Mouse (Mus musculus) C2C12 (cell line): ENCODE measurements at regions not wholly inside any gene's neighbourhood (a gene's known extent, or its start where the extent isn't known, plus 50 kb on each side); places are given as distances from the start of the nearest gene placed in this dataset.

Experiments
- H3K27me3 ChIP-seq: one replicate; pipeline ENCODE4 v1.6.1; 2011; ENCODE audit not compliant: control insufficient read depth, insufficient read depth, insufficient read length
- H3K36me3 ChIP-seq: one replicate; pipeline ENCODE4 v1.6.1; 2011; ENCODE audit not compliant: control insufficient read depth, insufficient read depth
- H3K4me3 ChIP-seq: one replicate; pipeline ENCODE4 v1.5.1; 2011; ENCODE audit warnings: mild to moderate bottlenecking, control low read depth; ENCODE audit not compliant: poor library complexity, insufficient read depth, severe bottlenecking
- H3K79me2 ChIP-seq: one replicate; pipeline ENCODE4 v1.6.1; 2011; ENCODE audit not compliant: control insufficient read depth, insufficient read depth
- H3K79me3 ChIP-seq: one replicate; pipeline ENCODE4 v1.6.1; 2011; ENCODE audit warnings: low read depth, control low read depth
- H3ac ChIP-seq: one replicate; pipeline ENCODE3; 2011; ENCODE audit warnings: low read depth; ENCODE audit not compliant: control insufficient read depth, insufficient read length
- CEBPB ChIP-seq: IDR thresholded peaks from one replicate; pipeline ENCODE4 v1.6.1; 2011; ENCODE audit warnings: low read depth, mild to moderate bottlenecking, control low read depth, moderate library complexity
- CTCF ChIP-seq: IDR thresholded peaks from one replicate; pipeline ENCODE4 v1.5.1; 2011; ENCODE audit not compliant: control insufficient read depth, insufficient read depth, insufficient read length
- FOSL1 ChIP-seq: IDR thresholded peaks from one replicate; pipeline ENCODE4 v1.8.0; 2011; ENCODE audit warnings: mild to moderate bottlenecking, low read length; ENCODE audit not compliant: poor library complexity, insufficient read depth, severe bottlenecking
- MAX ChIP-seq: IDR thresholded peaks from one replicate; pipeline ENCODE4 v1.6.1; 2011; ENCODE audit warnings: mild to moderate bottlenecking, control low read depth
- MYOD1 ChIP-seq: IDR thresholded peaks from one replicate; pipeline ENCODE4 v1.6.1; 2011; ENCODE audit warnings: low read depth; ENCODE audit not compliant: control insufficient read depth, insufficient read length
- MYOG ChIP-seq: IDR thresholded peaks from one replicate; pipeline ENCODE4 v1.6.1; 2011; ENCODE audit not compliant: control insufficient read depth, insufficient read length; ENCODE audit errors: extremely low read depth
- USF1 ChIP-seq: IDR thresholded peaks from one replicate; pipeline ENCODE4 v1.6.1; 2011; ENCODE audit warnings: low read depth, mild to moderate bottlenecking, control low read depth, moderate library complexity

DNA sequence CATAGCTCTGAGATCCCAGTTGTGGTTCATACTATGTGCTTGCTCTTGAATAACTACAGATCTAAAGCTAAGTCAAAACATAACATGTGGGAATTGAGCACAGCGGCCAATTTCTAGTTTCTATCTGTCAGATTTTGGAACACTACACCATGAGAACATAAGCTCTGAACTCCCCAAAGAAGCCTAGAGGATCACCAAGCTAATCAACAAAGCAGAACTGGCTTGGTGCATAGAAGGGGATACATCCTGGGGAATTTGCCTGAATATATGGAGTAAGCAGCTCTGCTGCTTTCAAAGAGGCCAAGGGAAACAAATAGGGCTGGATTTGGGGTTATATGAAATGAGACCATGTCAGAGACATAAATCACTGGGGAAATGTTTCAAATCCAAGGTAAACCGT lies 105.9 kb upstream of the Igf1 start:
- H3ac ChIP-seq, result no peak overlapping the region
- no peak overlapping the region for H3K4me3 ChIP-seq
- no peaks in the 10 kb centered on the region for H3K79me2 ChIP-seq
- no peaks in the 10 kb centered on the region for H3K36me3 ChIP-seq
- no peak for TF ChIP-seq FOSL1
- no peak for TF ChIP-seq USF1
- no peak for TF ChIP-seq CEBPB
- no peak for TF ChIP-seq MYOG
- TF ChIP-seq MAX, result no peak
- TF ChIP-seq CTCF, result no peak
- TF ChIP-seq MYOD1, result no peak
- no peaks in the 10 kb centered on the region for H3K27me3 ChIP-seq
- no peaks in the 10 kb centered on the region for H3K79me3 ChIP-seq

DNA sequence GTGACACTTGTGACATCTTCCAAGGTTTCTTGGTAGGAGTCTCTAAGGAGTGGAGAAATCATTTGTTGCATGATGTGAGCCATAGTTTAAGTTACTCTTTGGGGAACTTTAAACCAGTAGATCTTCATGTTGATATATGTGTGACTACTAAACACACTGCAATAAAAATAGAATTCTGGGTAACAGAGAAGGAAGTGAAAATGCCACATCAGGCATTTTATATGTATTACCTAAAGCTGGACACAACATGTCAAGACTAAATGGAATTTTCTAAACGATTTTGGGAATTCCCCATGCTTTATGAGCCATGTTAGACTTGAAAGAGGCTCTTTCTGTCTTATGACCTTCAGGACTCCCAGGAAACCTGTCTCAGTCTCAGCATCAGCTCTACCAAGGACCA lies 104.6 kb upstream of the Igf1 start:
- Histone ChIP-seq H3K27me3 (no peaks in the 10 kb centered on the region), H3K79me2 (no peaks in the 10 kb centered on the region), H3ac (no peak overlapping the region), H3K4me3 (no peak overlapping the region), H3K36me3 (no peaks in the 10 kb centered on the region), H3K79me3 (no peaks in the 10 kb centered on the region)
- TF ChIP-seq MYOG, result no peak
- TF ChIP-seq USF1, result no peak
- no peak for TF ChIP-seq MYOD1

DNA sequence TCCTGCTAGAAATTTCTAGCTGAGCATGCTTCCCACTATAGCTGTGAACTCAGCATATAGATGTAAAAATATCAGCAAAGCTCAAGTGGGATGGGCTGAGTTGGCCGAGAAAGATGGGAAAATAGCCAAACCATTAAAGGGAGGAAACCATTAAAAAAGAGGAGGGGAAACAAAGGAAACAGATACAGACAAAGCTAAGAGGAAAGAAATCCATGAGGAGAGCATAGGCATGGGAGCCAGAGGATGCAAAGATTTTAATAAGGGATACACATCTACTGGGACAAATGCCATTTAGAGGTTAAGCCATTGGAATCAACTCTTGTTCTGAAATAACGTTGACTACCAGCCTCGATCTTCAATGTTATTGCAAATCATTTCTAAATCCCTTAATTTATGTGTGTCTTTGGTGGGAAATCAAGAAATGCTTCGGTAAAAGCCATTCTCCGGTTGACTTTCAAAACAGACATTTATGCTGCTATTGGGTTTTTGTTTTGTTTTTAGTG lies 96.5 kb upstream of the Igf1 start:
- Histone ChIP-seq H3K79me3 (no peaks in the 10 kb centered on the region), H3ac (no peak overlapping the region), H3K36me3 (no peaks in the 10 kb centered on the region), H3K79me2 (no peaks in the 10 kb centered on the region), H3K27me3 (no peaks in the 10 kb centered on the region), H3K4me3 (no peak overlapping the region)
- TF ChIP-seq CTCF, result no peak
- no peak for TF ChIP-seq MYOD1
- TF ChIP-seq CEBPB, result no peak
- TF ChIP-seq USF1, result no peak
- TF ChIP-seq MAX, result no peak
- TF ChIP-seq FOSL1, result no peak
- no peak for TF ChIP-seq MYOG

DNA sequence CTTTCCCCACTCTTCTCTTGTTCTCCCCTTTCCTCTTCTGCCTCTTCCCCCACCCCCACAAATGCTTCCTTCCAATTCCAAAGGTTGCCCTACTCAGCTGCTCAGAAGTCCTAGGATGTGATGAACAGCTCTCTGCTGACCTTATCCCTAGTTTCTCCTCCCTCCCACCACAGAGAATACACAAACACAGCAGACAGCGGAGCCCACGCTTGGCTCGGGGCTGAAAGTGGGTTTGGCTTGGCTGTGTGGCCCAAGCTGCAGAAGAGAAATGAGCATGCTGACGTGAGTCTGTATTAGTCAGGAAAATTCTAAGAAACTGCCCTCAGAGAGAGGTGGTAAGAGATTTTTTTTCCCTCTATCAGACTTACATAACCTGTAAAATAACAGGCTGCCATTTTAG lies 70.5 kb upstream of the Igf1 start:
- TF ChIP-seq CEBPB, result no peak
- TF ChIP-seq MYOD1, result no peak
- no peak for TF ChIP-seq MAX
- no peak for TF ChIP-seq FOSL1
- TF ChIP-seq MYOG, result no peak
- TF ChIP-seq CTCF, result no peak

GRCm38 (mm10) chr10:87792346-87792745 lies 65.7 kb upstream of the Igf1 start:
- Histone ChIP-seq H3K79me2 (no peaks in the 10 kb centered on the region), H3K36me3 (no peaks in the 10 kb centered on the region), H3K27me3 (no peaks in the 10 kb centered on the region), H3K79me3 (no peaks in the 10 kb centered on the region), H3K4me3 (no peak overlapping the region), H3ac (no peak overlapping the region)
- TF ChIP-seq CEBPB (no peak), MYOG (no peak), MAX (no peak)

More for the DNA sequence above, 70.5 kb upstream of the Igf1 start:
- no peaks in the 10 kb centered on the region for H3K79me2 ChIP-seq
- H3K79me3 ChIP-seq, result no peaks in the 10 kb centered on the region
- H3ac ChIP-seq, result no peak overlapping the region
- H3K27me3 ChIP-seq, result no peaks in the 10 kb centered on the region
- no peak overlapping the region for H3K4me3 ChIP-seq
- H3K36me3 ChIP-seq, result no peaks in the 10 kb centered on the region

DNA sequence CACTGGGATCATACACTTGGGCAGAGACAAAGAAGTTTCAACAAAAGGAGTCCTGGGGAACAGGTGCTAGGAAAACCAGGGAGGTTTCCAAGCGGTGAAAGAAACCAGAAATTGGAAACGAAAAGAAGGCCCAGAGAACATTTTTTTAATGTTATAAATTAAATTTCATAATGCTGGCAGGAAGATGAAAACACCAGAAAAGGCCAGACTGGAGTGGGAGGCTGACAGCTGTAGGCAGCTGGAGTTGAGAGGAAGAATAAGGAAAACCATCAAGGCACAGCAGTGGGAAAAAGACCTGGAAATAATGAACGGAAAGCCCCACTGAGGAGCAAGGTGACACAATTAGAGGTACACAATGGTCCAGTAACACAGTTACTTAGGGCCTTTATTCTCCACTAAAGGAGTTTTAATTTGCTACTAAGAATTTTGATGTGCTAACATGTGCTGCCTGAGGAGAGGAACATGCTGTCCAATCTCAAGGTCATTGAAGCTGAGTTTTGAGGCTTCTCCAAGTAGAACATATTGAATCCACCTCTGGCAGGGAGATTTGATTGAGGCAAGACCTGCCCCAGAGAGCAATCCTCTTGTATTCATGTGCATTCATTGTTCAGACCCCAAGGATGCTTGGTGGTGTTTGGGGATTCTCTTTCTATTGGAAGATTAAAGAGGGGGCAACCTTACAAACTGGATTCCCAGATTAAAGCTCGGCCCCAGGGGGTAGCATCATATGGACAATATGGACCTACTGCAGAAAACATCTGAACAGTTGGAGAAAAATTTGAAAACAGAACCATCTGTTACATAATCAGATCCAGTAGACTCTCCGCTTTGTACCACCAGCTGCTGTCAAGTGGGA lies 53.9 kb upstream of the Igf1 start:
- Histone ChIP-seq H3K4me3 (no peak overlapping the region), H3K79me2 (no peaks in the 10 kb centered on the region), H3K36me3 (no peaks in the 10 kb centered on the region), H3K27me3 (no peaks in the 10 kb centered on the region), H3K79me3 (no peaks in the 10 kb centered on the region), H3ac (no peak overlapping the region)
- TF ChIP-seq MYOG (no peak), MYOD1 (no peak), USF1 (no peak), CEBPB (no peak), CTCF (no peak)

- TF ChIP-seq MYOG (no peak), FOSL1 (no peak), USF1 (no peak), CEBPB (no peak), MYOD1 (no peak), MAX (no peak), CTCF (no peak)
- H3K36me3 ChIP-seq, result no peaks in the 10 kb centered on the region
These were observed 53.3 kb upstream of the Igf1 start for GRCm38 (mm10) chr10:87804792-87805082.

More at GRCm38 (mm10) chr10:87804792-87805082, 53.3 kb upstream of the Igf1 start:
- H3K79me3 ChIP-seq, result no peaks in the 10 kb centered on the region
- no peak overlapping the region for H3K4me3 ChIP-seq
- H3K79me2 ChIP-seq, result no peaks in the 10 kb centered on the region
- no peaks in the 10 kb centered on the region for H3K27me3 ChIP-seq
- H3ac ChIP-seq, result no peak overlapping the region
